9 mouse cellular contexts compared by ENCODE assay signal in the genomic region with DNA sequence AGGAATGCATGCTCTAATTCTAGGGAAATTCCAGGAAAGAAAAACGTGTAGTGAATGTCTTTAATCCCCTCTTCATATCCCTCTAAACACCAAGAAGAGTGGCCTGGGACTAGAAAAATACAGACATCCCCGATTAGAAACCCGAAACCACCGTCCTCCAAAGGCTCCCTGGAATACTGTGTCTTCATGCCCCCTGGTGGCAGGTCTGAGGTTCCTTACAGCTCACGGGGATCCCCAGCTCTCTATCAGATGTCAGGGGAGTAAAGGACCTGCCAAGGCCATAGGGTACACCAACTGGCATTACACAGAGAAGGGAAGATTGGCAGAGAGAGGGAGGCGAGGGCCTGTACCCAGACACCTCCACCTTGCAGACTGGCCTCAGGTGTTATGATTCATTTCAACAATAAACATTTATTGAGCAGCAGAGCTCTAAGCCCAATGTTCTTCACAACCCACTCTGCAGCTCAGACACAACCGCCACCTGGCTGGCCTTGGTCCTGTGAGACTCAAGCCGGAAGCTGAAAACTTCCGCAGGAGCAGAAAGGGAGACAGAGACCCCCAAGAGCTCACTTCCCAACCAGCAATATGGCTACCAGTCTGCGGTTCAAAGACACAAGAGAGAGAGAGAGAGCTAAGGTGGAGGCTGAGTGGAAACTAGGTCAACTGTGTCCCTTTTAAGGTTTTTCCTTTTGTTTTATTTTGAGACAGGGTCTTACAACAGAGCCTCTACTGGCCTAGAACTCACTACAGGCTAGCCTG. TPM values are rescaled to one million over a fixed set of nuclear protein-coding genes. Genes with fewer than 3 reads are reported as not detected.
DNase-seq lines count a peak whose midpoint lies in the region; ATAC-seq and TF ChIP-seq lines count a peak whose summit lies in the region.
"Had no signal": no experiment of that assay in that cellular context is flagged by ENCODE, and none has a peak within 500 bp of the region (broad histone marks: within the 10 kb centered on the region; RNA-seq: fewer than 3 reads in every experiment).

No protein-coding gene starts in this region.

- no peaks in the 10 kb centered on the region for H3K27me3 ChIP-seq in heart, embryonic 12.5 days (replicated peaks)
- H3K27me3 ChIP-seq in kidney, embryonic 14.5 days (ENCODE audit: control insufficient read depth, insufficient read depth, low read length), result no peaks in the 10 kb centered on the region
- no peaks in the 10 kb centered on the region for H3K27me3 ChIP-seq in lung, embryonic 14.5 days (ENCODE audit: insufficient read depth, low read length)
- no peaks in the 10 kb centered on the region for H3K27me3 ChIP-seq in stomach, postnatal 0 days (ENCODE audit: control insufficient read depth, insufficient read depth, low read length)
- H3K27me3 ChIP-seq: limb, embryonic 13.5 days had no signal

- H3K27ac ChIP-seq in heart, embryonic 12.5 days (ENCODE audit: poor library complexity, severe bottlenecking), result no peak overlapping the region
- no peak overlapping the region for H3K27ac ChIP-seq in kidney, embryonic 14.5 days (ENCODE audit: low read depth, low read length)
- H3K27ac ChIP-seq in lung, embryonic 14.5 days (ENCODE audit: low read depth), result no peak overlapping the region
- peak overlapping the region; percentile 40; the same call in 1 of the 2 replicates for H3K27ac ChIP-seq in stomach, postnatal 0 days (replicated peaks)
- H3K27ac ChIP-seq: limb, embryonic 13.5 days had no signal

- peaks cover 44% of the 10 kb centered on the region for H3K4me1 ChIP-seq in heart, embryonic 12.5 days (replicated peaks)
- H3K4me1 ChIP-seq in kidney, embryonic 14.5 days (ENCODE audit: control insufficient read depth, insufficient read depth, low read length), result peaks cover 24% of the 10 kb centered on the region
- peaks cover 22% of the 10 kb centered on the region for H3K4me1 ChIP-seq in lung, embryonic 14.5 days (ENCODE audit: insufficient read depth)
- H3K4me1 ChIP-seq in stomach, postnatal 0 days (replicated peaks; ENCODE audit: control insufficient read depth, insufficient read depth), result peaks cover 10% of the 10 kb centered on the region

- TF ChIP-seq EP300 in stomach, postnatal 0 days (optimal IDR thresholded peaks at IDR 0.05), result no peak

- no peak overlapping the region for H3K9ac ChIP-seq in heart, embryonic 12.5 days
- H3K9ac ChIP-seq in kidney, embryonic 14.5 days (ENCODE audit: low read depth, low read length), result no peak overlapping the region
- no peak overlapping the region for H3K9ac ChIP-seq in lung, embryonic 14.5 days
- H3K9ac ChIP-seq in stomach, postnatal 0 days (ENCODE audit: low read length), result no peak overlapping the region
- H3K9ac ChIP-seq: limb, embryonic 13.5 days had no signal

- DNase-seq in heart, adult 18-20 months, result peak; percentile 82 to 89
- peak; percentile 43 to 56 for DNase-seq in CD8-positive naive resting alpha-beta T cell, adult 2 months (ENCODE audit: low read depth in 2 of 2, low spot score in 2 of 2)
- peak; percentile 83 for DNase-seq in cerebellum, adult 11-12 months
- peak; percentile 86 for DNase-seq in gastrocnemius, adult 18-20 months (ENCODE audit: low spot score)
- peak; percentile 88 for DNase-seq in lung, embryonic 14.5 days
- DNase-seq in stomach, postnatal 0 days (ENCODE audit: low spot score), result peak; percentile 80

- no peak overlapping the region for H3K4me3 ChIP-seq in heart, embryonic 12.5 days
- H3K4me3 ChIP-seq in kidney, embryonic 14.5 days (ENCODE audit: low read length), result no peak overlapping the region
- H3K4me3 ChIP-seq in lung, embryonic 14.5 days (ENCODE audit: low read depth, low read length), result no peak overlapping the region
- H3K4me3 ChIP-seq in stomach, postnatal 0 days (ENCODE audit: low read depth, low read length), result no peak overlapping the region
- H3K4me3 ChIP-seq: limb, embryonic 13.5 days had no signal

- peaks cover 36% of the 10 kb centered on the region for H3K36me3 ChIP-seq in heart, embryonic 12.5 days
- H3K36me3 ChIP-seq in kidney, embryonic 14.5 days (ENCODE audit: control insufficient read depth, insufficient read depth, low read length), result peaks cover 33% of the 10 kb centered on the region
- H3K36me3 ChIP-seq in lung, embryonic 14.5 days (ENCODE audit: insufficient read depth), result peaks cover 47% of the 10 kb centered on the region
- H3K36me3 ChIP-seq in stomach, postnatal 0 days (ENCODE audit: control insufficient read depth, insufficient read depth, low read length), result no peaks in the 10 kb centered on the region; the same call in 1 of the 2 replicates

- WGBS in heart, embryonic 12.5 days, result 38% methylated on average over 10 of the region's 10 CpGs
- WGBS in kidney, embryonic 14.5 days, result 40% methylated on average over 10 of the region's 10 CpGs
- 33% methylated on average over 10 of the region's 10 CpGs for WGBS in lung, embryonic 14.5 days
- 34% methylated on average over 10 of the region's 10 CpGs for WGBS in stomach, postnatal 0 days

- no peaks in the 10 kb centered on the region for H3K9me3 ChIP-seq in heart, embryonic 12.5 days (replicated peaks)
- H3K9me3 ChIP-seq in kidney, embryonic 14.5 days (ENCODE audit: control insufficient read depth, low read length), result no peaks in the 10 kb centered on the region
- no peaks in the 10 kb centered on the region for H3K9me3 ChIP-seq in lung, embryonic 14.5 days (ENCODE audit: low read depth, low read length)
- no peaks in the 10 kb centered on the region for H3K9me3 ChIP-seq in stomach, postnatal 0 days (ENCODE audit: control insufficient read depth, low read length)
- H3K9me3 ChIP-seq: limb, embryonic 13.5 days had no signal

- no peak overlapping the region for H3K4me2 ChIP-seq in heart, embryonic 12.5 days
- H3K4me2 ChIP-seq in kidney, embryonic 14.5 days (replicated peaks; ENCODE audit: low read depth, low read length), result no peak overlapping the region
- no peak overlapping the region for H3K4me2 ChIP-seq in lung, embryonic 14.5 days
- no peak overlapping the region for H3K4me2 ChIP-seq in stomach, postnatal 0 days (replicated peaks; ENCODE audit: low read depth)
- H3K4me2 ChIP-seq: limb, embryonic 13.5 days had no signal

- TF ChIP-seq CTCF in lung, embryonic 14.5 days (IDR thresholded peaks at IDR 0.05; ENCODE audit: low read depth), result peak; percentile 83
- TF ChIP-seq CTCF in stomach, postnatal 0 days (IDR thresholded peaks at IDR 0.05; ENCODE audit: low read depth), result peak; percentile 92

- ATAC-seq in heart, embryonic 12.5 days (ENCODE audit: insufficient number of reproducible peaks, low FRiP score), result no peak
- ATAC-seq in kidney, embryonic 14.5 days (ENCODE audit: low FRiP score, low TSS enrichment), result peak; percentile 64; the same call in 1 of the 2 replicates
- ATAC-seq in lung, embryonic 14.5 days (ENCODE audit: insufficient read depth), result peak; percentile 25; the same call in 1 of the 2 replicates
- peak; percentile 64 for ATAC-seq in stomach, postnatal 0 days (ENCODE audit: low FRiP score, low TSS enrichment)

RNA-seq across cellular contexts. Expression of gene P3h4, which starts 6.4 kb away (rescaled TPM):
- total RNA-seq in heart, adult 18-20 months (2021), result 10 to 100 TPM; 13.2 to 15.2 TPM
- polyA plus RNA-seq in heart, embryonic 12.5 days (2016; fragmentation: Nextera tagmentation; extraction: Ambion mirVana), result 69.7 and 78.3 TPM in 2 replicates
- 1 to 10 TPM; 1.6 to 3.2 TPM for total RNA-seq in gastrocnemius, adult 18-20 months (2021)
- 59.7 and 63.3 TPM in 2 replicates for polyA plus RNA-seq in kidney, embryonic 14.5 days (2014; fragmentation: Nextera tagmentation; extraction: Ambion mirVana)
- 64.5 and 67.3 TPM in 2 replicates for polyA plus RNA-seq in lung, embryonic 14.5 days (2014; fragmentation: Nextera tagmentation; extraction: Ambion mirVana)
- polyA plus RNA-seq in stomach, postnatal 0 days (2015; fragmentation: Nextera tagmentation; extraction: Ambion mirVana), result 40.6 and 43.2 TPM in 2 replicates

RNA-seq across cellular contexts. Expression of gene Fkbp10, which starts 7.2 kb away (rescaled TPM):
- 1 to 10 TPM; 7.2 to 7.4 TPM for total RNA-seq in heart, adult 18-20 months (2021)
- 114 and 124 TPM in 2 replicates for polyA plus RNA-seq in heart, embryonic 12.5 days (2016; fragmentation: Nextera tagmentation; extraction: Ambion mirVana)
- total RNA-seq in gastrocnemius, adult 18-20 months (2021), result 1 to 10 TPM; 1.9 to 2.6 TPM
- polyA plus RNA-seq in kidney, embryonic 14.5 days (2014; fragmentation: Nextera tagmentation; extraction: Ambion mirVana), result 75.4 and 113 TPM in 2 replicates
- 135 and 146 TPM in 2 replicates for polyA plus RNA-seq in lung, embryonic 14.5 days (2014; fragmentation: Nextera tagmentation; extraction: Ambion mirVana)
- 59.5 and 62.1 TPM in 2 replicates for polyA plus RNA-seq in stomach, postnatal 0 days (2015; fragmentation: Nextera tagmentation; extraction: Ambion mirVana)

RNA-seq across cellular contexts. Expression of gene Jup, which starts 10.7 kb away (rescaled TPM):
- 100 to 1,000 TPM; 208 to 239 TPM for total RNA-seq in heart, adult 18-20 months (2021)
- polyA plus RNA-seq in heart, embryonic 12.5 days (2016; fragmentation: Nextera tagmentation; extraction: Ambion mirVana), result 107 and 109 TPM in 2 replicates
- total RNA-seq in gastrocnemius, adult 18-20 months (2021), result 10 to 100 TPM; 73.4 to 81.3 TPM
- polyA plus RNA-seq in kidney, embryonic 14.5 days (2014; fragmentation: Nextera tagmentation; extraction: Ambion mirVana), result 66.8 and 84.7 TPM in 2 replicates
- polyA plus RNA-seq in lung, embryonic 14.5 days (2014; fragmentation: Nextera tagmentation; extraction: Ambion mirVana), result 88.3 and 93.1 TPM in 2 replicates
- 234 and 259 TPM in 2 replicates for polyA plus RNA-seq in stomach, postnatal 0 days (2015; fragmentation: Nextera tagmentation; extraction: Ambion mirVana)

RNA-seq across cellular contexts. Expression of gene Nt5c3b, which starts 33.4 kb away (rescaled TPM):
- total RNA-seq in heart, adult 18-20 months (2021), result 10 to 100 TPM; 17.9 to 24.7 TPM
- polyA plus RNA-seq in heart, embryonic 12.5 days (2016; fragmentation: Nextera tagmentation; extraction: Ambion mirVana), result 101 and 104 TPM in 2 replicates
- 1 to 10 TPM; 7.7 to 8.3 TPM for total RNA-seq in gastrocnemius, adult 18-20 months (2021)
- polyA plus RNA-seq in kidney, embryonic 14.5 days (2014; fragmentation: Nextera tagmentation; extraction: Ambion mirVana), result 100 and 112 TPM in 2 replicates
- 127 and 136 TPM in 2 replicates for polyA plus RNA-seq in lung, embryonic 14.5 days (2014; fragmentation: Nextera tagmentation; extraction: Ambion mirVana)
- polyA plus RNA-seq in stomach, postnatal 0 days (2015; fragmentation: Nextera tagmentation; extraction: Ambion mirVana), result 69.6 and 70.7 TPM in 2 replicates

RNA-seq across cellular contexts. Expression of gene Klhl10, which starts 33.5 kb away (rescaled TPM):
- total RNA-seq in heart, adult 18-20 months (2021), result under 1 TPM; 0.60 to 0.95 TPM
- polyA plus RNA-seq in heart, embryonic 12.5 days (2016; fragmentation: Nextera tagmentation; extraction: Ambion mirVana), result 0.65 and 0.76 TPM in 2 replicates
- under 1 TPM; 0.25 to 0.28 TPM for total RNA-seq in gastrocnemius, adult 18-20 months (2021)
- polyA plus RNA-seq in kidney, embryonic 14.5 days (2014; fragmentation: Nextera tagmentation; extraction: Ambion mirVana), result 0.61 and 0.68 TPM in 2 replicates
- 0.24 and 0.58 TPM in 2 replicates for polyA plus RNA-seq in lung, embryonic 14.5 days (2014; fragmentation: Nextera tagmentation; extraction: Ambion mirVana)
- polyA plus RNA-seq in stomach, postnatal 0 days (2015; fragmentation: Nextera tagmentation; extraction: Ambion mirVana), result 0.16 and 0.22 TPM in 2 replicates
